Mouse (Mus musculus): ENCODE measurements at regions not wholly inside any gene's neighbourhood (a gene's known extent, or its start where the extent isn't known, plus 50 kb on each side); places are given as distances from the start of the nearest gene placed in this dataset.

GRCm38 (mm10) chr5:12944554-12944953, 180.7 kb upstream of the Sema3a start:
- TF ChIP-seq MAX (IDR thresholded peaks at IDR 0.05) (no peak), CTCF (IDR thresholded peaks at IDR 0.05; ENCODE audit: control insufficient read depth, insufficient read depth, insufficient read length) (no peak), USF1 (IDR thresholded peaks at IDR 0.05; ENCODE audit: low read depth) (no peak)

All from C2C12 (cell line).